Mouse (Mus musculus) G1E (cell line): ENCODE data around the gene Cttn. TPM values are rescaled to one million over a fixed set of nuclear protein-coding genes. Genes with fewer than 3 reads are reported as not detected.

ENCODE experiments used
- ATAC-seq: 2 replicates; pipeline ENCODE4 v1.8.0; 2016; ENCODE audit warnings: mild to moderate bottlenecking; ENCODE audit not compliant: insufficient number of reproducible peaks, poor library complexity, low FRiP score, severe bottlenecking; ENCODE audit errors: extremely low read depth
- DNase-seq: peaks from one replicate; pipeline ENCODE4 v3.0.0; 2012; ENCODE audit warnings: low spot score
- H3K27me3 ChIP-seq: 2 replicates; pipeline ENCODE4 v1.6.1; 2012; ENCODE audit warnings: mild to moderate bottlenecking, low read length, inconsistent platforms; ENCODE audit not compliant: insufficient read depth
- H3K36me3 ChIP-seq: replicated peaks from 2 replicates; pipeline ENCODE3; 2012; ENCODE audit warnings: mild to moderate bottlenecking, inconsistent platforms
- H3K4me1 ChIP-seq: 2 replicates; pipeline ENCODE4 v1.6.1; 2012; ENCODE audit warnings: low read depth, low read length, inconsistent platforms, mixed read lengths; ENCODE audit not compliant: insufficient read depth
- H3K4me3 ChIP-seq: 2 replicates; pipeline ENCODE4 v1.5.1; 2012; ENCODE audit warnings: low read depth, mild to moderate bottlenecking, inconsistent platforms, low read length, moderate library complexity, mixed read lengths
- H3K9me3 ChIP-seq: replicated peaks from 2 replicates; pipeline ENCODE4 v1.6.1; 2012; ENCODE audit warnings: inconsistent platforms
- CTCF ChIP-seq: IDR thresholded peaks from 2 replicates; pipeline ENCODE4 v1.5.1; 2012; ENCODE audit warnings: low read depth, low read length, inconsistent platforms, mixed read lengths
- GATA1 ChIP-seq: IDR thresholded peaks from 2 replicates; pipeline ENCODE4 v1.6.1; 2012; ENCODE audit warnings: borderline replicate concordance, low read length, inconsistent platforms, mixed read lengths
- GATA2 ChIP-seq: IDR thresholded peaks from 2 replicates; pipeline ENCODE4 v1.6.1; 2012; ENCODE audit warnings: low read depth, low read length, inconsistent platforms, borderline replicate concordance
- POLR2AphosphoS5 ChIP-seq: IDR thresholded peaks from 2 replicates; pipeline ENCODE4 v1.6.1; 2012; ENCODE audit warnings: low read depth, low read length, inconsistent platforms; ENCODE audit not compliant: insufficient replicate concordance
- TAL1 ChIP-seq: conservative IDR thresholded peaks from 2 replicates; pipeline ENCODE4 v1.6.1; 2012; ENCODE audit warnings: low read depth, low read length, inconsistent platforms, mixed read lengths
- polyA plus RNA-seq: library from polyadenylated mRNA; stranded (reverse); fragments of >175 nt; gene quantifications from 2 replicates; pipeline ENCODE4 v1.2.3, GENCODE M21; 2012
- total RNA-seq, 2 experiments: library from RNA; stranded (forward) in 1 of 2; stranded (reverse) in 1 of 2; fragments of 200-1000 nt in 1 of 2; fragments of >200 nt in 1 of 2; fragmentation: Nextera tagmentation in 1 of 2; gene quantifications; 2 replicates each; pipeline ENCODE4 v1.2.3; 2014 to 2017

Cttn gene
- total and polyA plus RNA-seq, 3 experiments, result 23.8 to 107 (median 34.1) TPM

GRCm38 (mm10) chr7:144387537-144387936 is 83.3 kb downstream of the Cttn start:
- no peak overlapping the region for H3K4me3 ChIP-seq
- H3K9me3 ChIP-seq, result no peaks in the 10 kb centered on the region
- no peaks in the 10 kb centered on the region for H3K36me3 ChIP-seq
- ATAC-seq (no peak), DNase-seq (no peak)
- peaks cover 21% of the 10 kb centered on the region for H3K27me3 ChIP-seq
- TF ChIP-seq GATA2 (no peak), GATA1 (no peak), POLR2AphosphoS5 (no peak), TAL1 (no peak), CTCF (no peak)
- peaks cover 8% of the 10 kb centered on the region; the same call in 1 of the 2 replicates for H3K4me1 ChIP-seq

Other genes with a start within 250 kb of the Cttn start
- gene Ppfia1, start 82.7 kb upstream of the Cttn start, total RNA-seq (2014; fragmentation: Nextera tagmentation), result 93.4 and 103 TPM in 2 replicates
- gene Ppfia1, start 82.7 kb upstream of the Cttn start, total RNA-seq (2017), result 37.6 and 62.3 TPM in 2 replicates
- 68.1 and 91.8 TPM in 2 replicates for gene Ppfia1, start 82.7 kb upstream of the Cttn start, polyA plus RNA-seq
- 9.7 and 10.3 TPM in 2 replicates for gene Fadd, start 111.5 kb upstream of the Cttn start, total RNA-seq (2014; fragmentation: Nextera tagmentation)
- gene Fadd, start 111.5 kb upstream of the Cttn start, total RNA-seq (2017), result 7.3 and 8.0 TPM in 2 replicates
- 4.5 and 4.7 TPM in 2 replicates for gene Fadd, start 111.5 kb upstream of the Cttn start, polyA plus RNA-seq